Mouse (Mus musculus) midbrain, embryonic 16.5 days (tissue): Measurements from ENCODE around the gene Zbtb37. TPM values are rescaled to one million over a fixed set of nuclear protein-coding genes. Genes with fewer than 3 reads are reported as not detected.

Experiments used
- ATAC-seq: fragments of 200-750 bp; cut with Nextera tagmentation; 2 replicates; pipeline ENCODE4 v1.8.0; 2017; ENCODE audit warnings: moderate TSS enrichment
- H3K27ac ChIP-seq: fragments of 300-500 bp; sonication (generic); 2 replicates; pipeline ENCODE4 v1.5.1; 2014; ENCODE audit warnings: mild to moderate bottlenecking, low read length, mixed read lengths
- H3K27me3 ChIP-seq: fragments of 300-500 bp; sonication (generic); 2 replicates; pipeline ENCODE4 v1.6.1; 2014; ENCODE audit warnings: low read depth, low read length, mixed read lengths; ENCODE audit not compliant: control insufficient read depth, insufficient read depth
- H3K36me3 ChIP-seq: fragments of 300-500 bp; sonication (generic); 2 replicates; pipeline ENCODE4 v1.6.1; 2014; ENCODE audit warnings: mild to moderate bottlenecking, low read length, moderate library complexity, mixed read lengths; ENCODE audit not compliant: control insufficient read depth, insufficient read depth
- H3K4me1 ChIP-seq: fragments of 300-500 bp; sonication (generic); 2 replicates; pipeline ENCODE4 v1.6.1; 2014; ENCODE audit warnings: mild to moderate bottlenecking, low read length, mixed read lengths; ENCODE audit not compliant: control insufficient read depth, insufficient read depth
- H3K4me2 ChIP-seq: fragments of 300-500 bp; sonication (generic); 2 replicates; pipeline ENCODE4 v1.6.1; 2014; ENCODE audit warnings: mild to moderate bottlenecking, low read length, mixed read lengths
- H3K4me3 ChIP-seq: fragments of 300-500 bp; sonication (generic); 2 replicates; pipeline ENCODE4 v1.5.1; 2014; ENCODE audit warnings: low read depth, mild to moderate bottlenecking, low read length, moderate library complexity, mixed read lengths
- H3K9ac ChIP-seq: fragments of 300-500 bp; sonication (generic); 2 replicates; pipeline ENCODE4 v1.6.1; 2014; ENCODE audit warnings: low read depth, low read length, mixed read lengths
- H3K9me3 ChIP-seq: fragments of 300-500 bp; sonication (generic); replicated peaks from 2 replicates; pipeline ENCODE4 v1.6.1; 2014; ENCODE audit warnings: mild to moderate bottlenecking, low read length, mixed read lengths; ENCODE audit not compliant: control insufficient read depth, poor library complexity, severe bottlenecking
- WGBS: fragments of 180-500 bp; shearing (Covaris S2); extraction: QIAGEN DNeasy Blood & Tissue Kit; methylation state at CpG from one replicate; pipeline ENCODE4 v1.1.7; 2014; 5-methylcytosine and 5-hydroxymethylcytosine counted together
- polyA plus RNA-seq: library from polyadenylated mRNA; unstranded; fragments of >200 nt; fragmentation: Nextera tagmentation; extraction: Ambion mirVana; gene quantifications from 2 replicates; pipeline ENCODE4 v1.2.1, GENCODE M21; 2015

Zbtb37 gene
- polyA plus RNA-seq, 1 experiment from 2014 or later, result 15.8 TPM

GRCm38 (mm10) chr1:161041261-161042020 lies 6.8 kb upstream of the Zbtb37 start:
- WGBS, result 93% methylated on average over 7 of the region's 7 CpGs
- H3K9ac ChIP-seq, result no peak overlapping the region

GRCm38 (mm10) chr1:161040855-161041254 lies 6.2 kb upstream of the Zbtb37 start:
- Histone ChIP-seq H3K36me3 (peaks cover 20% of the 10 kb centered on the region), H3K4me2 (no peak overlapping the region), H3K4me1 (peaks cover 19% of the 10 kb centered on the region), H3K9me3 (no peaks in the 10 kb centered on the region), H3K27ac (no peak overlapping the region), H3K9ac (no peak overlapping the region), H3K27me3 (no peaks in the 10 kb centered on the region), H3K4me3 (no peak overlapping the region)
- ATAC-seq, result no peak

More at GRCm38 (mm10) chr1:161041261-161042020, 6.8 kb upstream of the Zbtb37 start:
- Histone ChIP-seq H3K27ac (no peak overlapping the region), H3K9me3 (no peaks in the 10 kb centered on the region), H3K4me2 (no peak overlapping the region), H3K4me3 (no peak overlapping the region), H3K27me3 (no peaks in the 10 kb centered on the region), H3K36me3 (peaks cover 26% of the 10 kb centered on the region), H3K4me1 (peaks cover 18% of the 10 kb centered on the region)
- no peak for ATAC-seq

- H3K36me3 ChIP-seq, result peaks cover 20% of the 10 kb centered on the region
- no peak for ATAC-seq
Measured at GRCm38 (mm10) chr1:161040426-161040770, 5.7 kb upstream of the Zbtb37 start.

GRCm38 (mm10) chr1:161039741-161040425 lies 5.2 kb upstream of the Zbtb37 start:
- H3K4me3 ChIP-seq, result no peak overlapping the region
- H3K27ac ChIP-seq, result peak overlapping the region; percentile 52
- H3K4me1 ChIP-seq, result peaks cover 19% of the 10 kb centered on the region
- peaks cover 16% of the 10 kb centered on the region for H3K36me3 ChIP-seq
- ATAC-seq, result no peak
- 18% methylated on average over 3 of the region's 3 CpGs for WGBS
- no peaks in the 10 kb centered on the region for H3K27me3 ChIP-seq
- H3K9ac ChIP-seq, result no peak overlapping the region
- H3K4me2 ChIP-seq, result no peak overlapping the region
- H3K9me3 ChIP-seq, result no peaks in the 10 kb centered on the region

More at GRCm38 (mm10) chr1:161040426-161040770, 5.7 kb upstream of the Zbtb37 start:
- Histone ChIP-seq H3K9ac (no peak overlapping the region), H3K27ac (peak overlapping the region; percentile 52), H3K27me3 (no peaks in the 10 kb centered on the region), H3K4me2 (no peak overlapping the region), H3K4me1 (peaks cover 19% of the 10 kb centered on the region), H3K4me3 (no peak overlapping the region), H3K9me3 (no peaks in the 10 kb centered on the region)
- WGBS, result 43% methylated on average over 1 of the region's 1 CpGs

GRCm38 (mm10) chr1:161038968-161039721 lies 4.5 kb upstream of the Zbtb37 start:
- H3K27me3 ChIP-seq, result no peaks in the 10 kb centered on the region
- no peak overlapping the region for H3K4me3 ChIP-seq
- no peak overlapping the region for H3K4me2 ChIP-seq
- no peak overlapping the region for H3K27ac ChIP-seq
- peaks cover 16% of the 10 kb centered on the region for H3K36me3 ChIP-seq
- ATAC-seq, result no peak
- no peak overlapping the region for H3K9ac ChIP-seq
- WGBS, result 10% methylated on average over 3 of the region's 3 CpGs
- peaks cover 19% of the 10 kb centered on the region for H3K4me1 ChIP-seq
- no peaks in the 10 kb centered on the region for H3K9me3 ChIP-seq

- peak overlapping the region; percentile 49; the same call in 1 of the 2 replicates for H3K4me2 ChIP-seq
- no peaks in the 10 kb centered on the region for H3K9me3 ChIP-seq
- WGBS, result 42% methylated on average over 3 of the region's 3 CpGs
- peaks cover 16% of the 10 kb centered on the region for H3K36me3 ChIP-seq
- H3K9ac ChIP-seq, result no peak overlapping the region
- H3K4me3 ChIP-seq, result peak overlapping the region; percentile 24; the same call in 1 of the 2 replicates
- H3K27me3 ChIP-seq, result no peaks in the 10 kb centered on the region
- no peak for ATAC-seq
- H3K27ac ChIP-seq, result no peak overlapping the region
- H3K4me1 ChIP-seq, result peaks cover 27% of the 10 kb centered on the region
Measured at GRCm38 (mm10) chr1:161038004-161038403, 3.4 kb upstream of the Zbtb37 start.

GRCm38 (mm10) chr1:161037599-161037998 lies 3.0 kb upstream of the Zbtb37 start:
- Histone ChIP-seq H3K27ac (no peak overlapping the region), H3K9me3 (no peaks in the 10 kb centered on the region), H3K9ac (peak overlapping the region; percentile 49; the same call in 1 of the 2 replicates), H3K36me3 (peaks cover 16% of the 10 kb centered on the region), H3K4me1 (peaks cover 27% of the 10 kb centered on the region), H3K4me2 (peak overlapping the region; percentile 49), H3K4me3 (peak overlapping the region; percentile 24), H3K27me3 (no peaks in the 10 kb centered on the region)
- WGBS, result 28% methylated on average over 3 of the region's 3 CpGs
- ATAC-seq, result no peak

- H3K27me3 ChIP-seq, result no peaks in the 10 kb centered on the region
- ATAC-seq, result no peak
- H3K4me3 ChIP-seq, result peak overlapping the region; percentile 67
- H3K9ac ChIP-seq, result peak overlapping the region; percentile 86
- peaks cover 27% of the 10 kb centered on the region for H3K4me1 ChIP-seq
- no peaks in the 10 kb centered on the region for H3K9me3 ChIP-seq
- H3K4me2 ChIP-seq, result peak overlapping the region; percentile 84
- peak overlapping the region; percentile 89 for H3K27ac ChIP-seq
- WGBS, result 2% methylated on average over 1 of the region's 1 CpGs
- H3K36me3 ChIP-seq, result peaks cover 16% of the 10 kb centered on the region
Measured at GRCm38 (mm10) chr1:161037026-161037425, 2.4 kb upstream of the Zbtb37 start.
